Mouse (Mus musculus) G1E (cell line): ENCODE measurements around the gene Enah. TPM values are rescaled to one million over a fixed set of nuclear protein-coding genes. Genes with fewer than 3 reads are reported as not detected.

Experiments
- ATAC-seq: 2 replicates; pipeline ENCODE4 v1.8.0; 2016; ENCODE audit warnings: mild to moderate bottlenecking; ENCODE audit not compliant: insufficient number of reproducible peaks, poor library complexity, low FRiP score, severe bottlenecking; ENCODE audit errors: extremely low read depth
- DNase-seq: peaks from one replicate; pipeline ENCODE4 v3.0.0; 2012; ENCODE audit warnings: low spot score
- H3K27me3 ChIP-seq: 2 replicates; pipeline ENCODE4 v1.6.1; 2012; ENCODE audit warnings: mild to moderate bottlenecking, low read length, inconsistent platforms; ENCODE audit not compliant: insufficient read depth
- H3K36me3 ChIP-seq: replicated peaks from 2 replicates; pipeline ENCODE3; 2012; ENCODE audit warnings: mild to moderate bottlenecking, inconsistent platforms
- H3K4me1 ChIP-seq: 2 replicates; pipeline ENCODE4 v1.6.1; 2012; ENCODE audit warnings: low read depth, low read length, inconsistent platforms, mixed read lengths; ENCODE audit not compliant: insufficient read depth
- H3K4me3 ChIP-seq: 2 replicates; pipeline ENCODE4 v1.5.1; 2012; ENCODE audit warnings: low read depth, mild to moderate bottlenecking, inconsistent platforms, low read length, moderate library complexity, mixed read lengths
- H3K9me3 ChIP-seq: replicated peaks from 2 replicates; pipeline ENCODE4 v1.6.1; 2012; ENCODE audit warnings: inconsistent platforms
- CTCF ChIP-seq: IDR thresholded peaks from 2 replicates; pipeline ENCODE4 v1.5.1; 2012; ENCODE audit warnings: low read depth, low read length, inconsistent platforms, mixed read lengths
- GATA1 ChIP-seq: IDR thresholded peaks from 2 replicates; pipeline ENCODE4 v1.6.1; 2012; ENCODE audit warnings: borderline replicate concordance, low read length, inconsistent platforms, mixed read lengths
- GATA2 ChIP-seq: IDR thresholded peaks from 2 replicates; pipeline ENCODE4 v1.6.1; 2012; ENCODE audit warnings: low read depth, low read length, inconsistent platforms, borderline replicate concordance
- POLR2AphosphoS5 ChIP-seq: IDR thresholded peaks from 2 replicates; pipeline ENCODE4 v1.6.1; 2012; ENCODE audit warnings: low read depth, low read length, inconsistent platforms; ENCODE audit not compliant: insufficient replicate concordance
- TAL1 ChIP-seq: conservative IDR thresholded peaks from 2 replicates; pipeline ENCODE4 v1.6.1; 2012; ENCODE audit warnings: low read depth, low read length, inconsistent platforms, mixed read lengths
- polyA plus RNA-seq: library from polyadenylated mRNA; stranded (reverse); fragments of >175 nt; gene quantifications from 2 replicates; pipeline ENCODE4 v1.2.3, GENCODE M21; 2012
- total RNA-seq, 2 experiments: library from RNA; stranded (forward) in 1 of 2; stranded (reverse) in 1 of 2; fragments of 200-1000 nt in 1 of 2; fragments of >200 nt in 1 of 2; fragmentation: Nextera tagmentation in 1 of 2; gene quantifications; 2 replicates each; pipeline ENCODE4 v1.2.3; 2014 to 2017

Enah gene
- total and polyA plus RNA-seq, 3 experiments: 0.87 TPM; not detected in 2

DNA sequence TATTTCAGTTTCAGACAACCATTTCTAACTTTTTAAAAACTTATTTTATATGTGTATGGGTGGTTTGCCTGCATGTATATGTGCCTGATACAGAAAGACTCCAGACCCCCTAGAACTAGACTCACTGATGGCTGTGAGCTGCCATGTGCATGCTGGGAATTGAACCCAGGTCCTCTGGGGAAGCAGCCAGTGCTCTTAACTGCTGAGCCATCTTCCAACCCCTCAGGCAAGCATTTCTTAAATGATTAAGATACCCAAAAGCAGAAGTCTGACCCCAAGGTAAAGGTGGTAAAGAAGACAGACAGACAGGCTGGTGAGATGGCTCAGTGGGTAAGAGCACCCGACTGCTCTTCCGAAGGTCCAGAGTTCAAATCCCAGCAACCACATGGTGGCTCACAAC is 165.0 kb downstream of the Enah start:
- Histone ChIP-seq H3K9me3 (peaks cover 3% of the 10 kb centered on the region), H3K4me3 (no peak overlapping the region), H3K27me3 (peaks cover 17% of the 10 kb centered on the region; the same call in 1 of the 2 replicates), H3K4me1 (peaks cover 26% of the 10 kb centered on the region), H3K36me3 (no peaks in the 10 kb centered on the region)
- DNase-seq (no peak), ATAC-seq (no peak)
- TF ChIP-seq TAL1: no peak
- TF ChIP-seq POLR2AphosphoS5: no peak
- TF ChIP-seq GATA2: no peak
- TF ChIP-seq GATA1: no peak
- no peak for TF ChIP-seq CTCF

GRCm38 (mm10) chr1:181853081-181853736 is 166.6 kb downstream of the Enah start:
- H3K36me3 ChIP-seq: no peaks in the 10 kb centered on the region
- ATAC-seq: no peak
- TF ChIP-seq CTCF: no peak
- TF ChIP-seq GATA2: no peak
- no peak for TF ChIP-seq GATA1
- TF ChIP-seq POLR2AphosphoS5: no peak
- no peak for TF ChIP-seq TAL1
- peaks cover 22% of the 10 kb centered on the region for H3K4me1 ChIP-seq
- DNase-seq: no peak
- H3K9me3 ChIP-seq: peaks cover 3% of the 10 kb centered on the region
- peaks cover 17% of the 10 kb centered on the region; the same call in 1 of the 2 replicates for H3K27me3 ChIP-seq
- H3K4me3 ChIP-seq: no peak overlapping the region; the same call in 1 of the 2 replicates

- Histone ChIP-seq H3K36me3 (no peaks in the 10 kb centered on the region), H3K4me3 (no peak overlapping the region), H3K27me3 (peaks cover 17% of the 10 kb centered on the region; the same call in 1 of the 2 replicates), H3K4me1 (peaks cover 23% of the 10 kb centered on the region), H3K9me3 (peaks cover 3% of the 10 kb centered on the region)
- DNase-seq: no peak
- ATAC-seq: no peak
- TF ChIP-seq TAL1 (no peak), GATA2 (no peak), GATA1 (no peak), POLR2AphosphoS5 (no peak), CTCF (no peak)
Measured at GRCm38 (mm10) chr1:181852466-181852865, 167.3 kb downstream of the Enah start.

DNA sequence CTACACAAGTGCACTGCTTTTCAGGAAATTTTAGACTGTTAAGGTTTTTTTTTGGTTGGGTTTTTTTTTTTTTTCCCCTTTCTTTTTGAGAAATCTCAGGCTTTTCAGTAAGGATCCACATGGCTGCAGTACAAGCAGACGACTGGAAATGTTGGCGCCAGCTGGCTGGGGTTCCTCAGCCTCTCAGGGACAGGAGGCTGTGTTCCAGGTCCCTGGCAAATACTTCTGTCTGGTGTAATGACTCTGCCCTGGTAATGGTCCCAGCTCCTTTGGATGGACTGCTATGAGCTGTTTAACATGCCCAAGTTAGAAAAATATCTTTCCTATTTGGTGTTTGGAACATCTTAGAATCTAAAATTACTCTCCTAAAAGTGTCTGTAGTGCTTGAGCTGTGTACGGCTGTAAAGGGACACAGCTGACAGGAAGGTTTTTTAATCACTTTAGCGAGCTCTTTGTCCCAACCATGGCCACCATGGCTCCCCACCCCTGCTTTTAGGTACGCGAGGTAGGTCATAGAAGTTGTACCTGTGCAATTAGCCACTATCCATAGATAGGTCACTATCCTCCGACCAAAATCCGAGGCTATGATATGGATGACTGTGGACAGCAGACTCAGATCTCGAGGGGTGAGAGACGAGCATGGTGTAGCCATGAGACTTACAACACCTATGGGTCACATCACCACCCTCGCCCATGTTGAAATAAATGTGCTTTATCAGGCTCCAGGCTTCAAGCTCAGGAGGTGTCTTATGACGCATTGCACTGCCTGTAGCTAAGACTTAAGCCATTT is 168.1 kb downstream of the Enah start:
- Histone ChIP-seq H3K27me3 (peaks cover 17% of the 10 kb centered on the region; the same call in 1 of the 2 replicates), H3K4me3 (no peak overlapping the region), H3K4me1 (peaks cover 23% of the 10 kb centered on the region), H3K9me3 (no peaks in the 10 kb centered on the region), H3K36me3 (no peaks in the 10 kb centered on the region)
- DNase-seq (no peak), ATAC-seq (no peak)
- no peak for TF ChIP-seq TAL1
- no peak for TF ChIP-seq POLR2AphosphoS5
- TF ChIP-seq GATA2: no peak
- TF ChIP-seq CTCF: no peak
- TF ChIP-seq GATA1: no peak

- ATAC-seq: no peak
- H3K4me1 ChIP-seq: peaks cover 28% of the 10 kb centered on the region
- H3K27me3 ChIP-seq: peaks cover 17% of the 10 kb centered on the region; the same call in 1 of the 2 replicates
- H3K9me3 ChIP-seq: no peaks in the 10 kb centered on the region
- H3K4me3 ChIP-seq: no peak overlapping the region
- no peak for TF ChIP-seq GATA2
- TF ChIP-seq POLR2AphosphoS5: no peak
- TF ChIP-seq TAL1: no peak
- TF ChIP-seq CTCF: no peak
- no peak for TF ChIP-seq GATA1
- H3K36me3 ChIP-seq: no peaks in the 10 kb centered on the region
- DNase-seq: no peak
Measured at GRCm38 (mm10) chr1:181850441-181850840, 169.3 kb downstream of the Enah start.

- no peak for ATAC-seq
- TF ChIP-seq GATA2 (no peak), POLR2AphosphoS5 (no peak), TAL1 (no peak), CTCF (no peak), GATA1 (no peak)
Measured at GRCm38 (mm10) chr1:181848210-181848609, 171.6 kb downstream of the Enah start.

More at GRCm38 (mm10) chr1:181848210-181848609, 171.6 kb downstream of the Enah start:
- no peak for DNase-seq
- peaks cover 32% of the 10 kb centered on the region for H3K4me1 ChIP-seq
- no peaks in the 10 kb centered on the region for H3K9me3 ChIP-seq
- no peaks in the 10 kb centered on the region for H3K36me3 ChIP-seq
- no peak overlapping the region for H3K4me3 ChIP-seq
- H3K27me3 ChIP-seq: peaks cover 13% of the 10 kb centered on the region; the same call in 1 of the 2 replicates
